Mouse (Mus musculus): Measurements from ENCODE around the gene Mkrn2. TPM values are rescaled to one million over a fixed set of nuclear protein-coding genes. Genes with fewer than 3 reads are reported as not detected.

Gene Mkrn2
- polyA plus RNA-seq, 1 experiment from 2014 or later, result 23.4 TPM

DNA sequence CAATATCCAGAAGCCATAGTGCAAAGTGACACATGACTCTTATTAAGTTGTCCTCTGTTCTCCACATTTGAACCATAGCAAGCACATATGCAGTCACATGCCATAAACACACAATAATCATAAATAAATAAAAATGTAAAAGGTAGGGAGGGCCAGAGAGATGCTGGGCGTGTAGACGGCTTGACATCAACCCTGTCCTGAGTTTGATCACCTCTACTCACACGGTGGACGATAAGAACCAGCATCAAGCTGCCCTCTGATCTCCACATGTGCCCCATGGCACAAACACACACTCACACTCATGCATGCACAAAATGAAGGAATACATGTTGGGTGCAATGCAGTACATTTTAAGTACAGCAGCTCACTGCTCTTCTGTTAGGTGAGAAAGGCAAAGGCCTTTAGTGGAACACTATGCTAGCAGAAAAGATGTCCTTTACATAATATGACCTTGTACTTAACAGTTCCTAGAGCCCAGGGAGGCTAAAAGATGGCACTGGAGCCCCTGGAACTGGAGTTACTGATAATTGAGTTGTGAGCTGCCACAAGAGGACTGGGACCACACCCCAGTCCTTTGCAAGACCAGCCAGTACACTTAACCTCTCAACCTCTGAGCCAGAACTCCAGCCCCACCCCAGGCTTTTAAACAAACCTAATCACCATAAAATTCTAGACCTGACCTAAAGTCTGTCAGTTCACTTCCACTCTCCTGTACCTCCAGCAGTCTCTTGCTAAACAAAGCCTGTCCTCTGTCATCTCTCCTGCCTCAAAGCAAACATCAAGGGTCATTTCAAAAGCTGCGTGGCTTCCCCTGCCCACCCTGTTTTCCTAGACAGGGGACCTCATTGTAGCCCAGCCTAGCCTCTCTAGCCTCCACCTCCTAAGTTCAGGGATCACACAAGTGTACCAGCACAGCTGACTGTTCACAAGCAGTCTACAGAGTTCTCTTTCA is 49.0 kb downstream of the Mkrn2 start:
- Histone ChIP-seq H3K9ac (ENCODE audit: low read length) (no peak overlapping the region), H3K4me3 (ENCODE audit: low read depth, low read length) (no peak overlapping the region), H3K27ac (ENCODE audit: low read depth, low read length) (no peak overlapping the region), H3K27me3 (ENCODE audit: control insufficient read depth, insufficient read depth, low read length) (no peaks in the 10 kb centered on the region), H3K9me3 (ENCODE audit: control insufficient read depth, low read length) (no peaks in the 10 kb centered on the region), H3K36me3 (ENCODE audit: control insufficient read depth, insufficient read depth, low read length) (no peaks in the 10 kb centered on the region), H3K4me2 (ENCODE audit: low read depth, low read length, severe bottlenecking) (no peak overlapping the region), H3K4me1 (replicated peaks; ENCODE audit: control insufficient read depth, insufficient read depth, low read length) (no peaks in the 10 kb centered on the region)
- DNase-seq (ENCODE audit: low spot score), result no peak
- no peak for ATAC-seq (replicated peaks; ENCODE audit: low FRiP score)
- WGBS, result 62% methylated on average over 5 of the region's 5 CpGs

DNA sequence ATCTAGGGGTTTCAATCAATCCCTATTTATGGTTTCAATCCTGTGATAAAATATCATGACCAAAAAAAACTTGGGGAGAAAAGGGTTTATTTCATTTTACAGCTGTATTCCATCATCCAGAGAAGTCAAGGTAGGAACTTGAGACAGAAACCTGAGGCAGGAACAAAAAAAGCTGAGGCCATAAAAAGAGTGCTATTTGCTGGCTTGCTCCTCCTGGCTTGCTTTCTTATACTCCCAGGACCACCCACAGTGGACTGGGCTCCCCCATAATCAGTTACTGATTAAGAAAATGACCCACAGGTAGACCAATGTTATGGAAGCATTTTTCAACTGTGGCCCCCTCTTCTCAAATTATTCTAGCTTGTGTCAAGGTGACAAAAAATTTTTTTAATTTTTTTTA is 50.0 kb downstream of the Mkrn2 start:
- no peak overlapping the region for H3K27ac ChIP-seq (ENCODE audit: low read depth, low read length)
- ATAC-seq (replicated peaks; ENCODE audit: low FRiP score) (no peak), DNase-seq (ENCODE audit: low spot score) (no peak)
- H3K4me2 ChIP-seq (ENCODE audit: low read depth, low read length, severe bottlenecking), result no peak overlapping the region
- H3K9me3 ChIP-seq (ENCODE audit: control insufficient read depth, low read length), result no peaks in the 10 kb centered on the region
- H3K4me3 ChIP-seq (ENCODE audit: low read depth, low read length), result no peak overlapping the region
- no peaks in the 10 kb centered on the region for H3K27me3 ChIP-seq (ENCODE audit: control insufficient read depth, insufficient read depth, low read length)
- H3K36me3 ChIP-seq (ENCODE audit: control insufficient read depth, insufficient read depth, low read length), result no peaks in the 10 kb centered on the region
- no peak overlapping the region for H3K9ac ChIP-seq (ENCODE audit: low read length)
- no peaks in the 10 kb centered on the region for H3K4me1 ChIP-seq (replicated peaks; ENCODE audit: control insufficient read depth, insufficient read depth, low read length)

DNA sequence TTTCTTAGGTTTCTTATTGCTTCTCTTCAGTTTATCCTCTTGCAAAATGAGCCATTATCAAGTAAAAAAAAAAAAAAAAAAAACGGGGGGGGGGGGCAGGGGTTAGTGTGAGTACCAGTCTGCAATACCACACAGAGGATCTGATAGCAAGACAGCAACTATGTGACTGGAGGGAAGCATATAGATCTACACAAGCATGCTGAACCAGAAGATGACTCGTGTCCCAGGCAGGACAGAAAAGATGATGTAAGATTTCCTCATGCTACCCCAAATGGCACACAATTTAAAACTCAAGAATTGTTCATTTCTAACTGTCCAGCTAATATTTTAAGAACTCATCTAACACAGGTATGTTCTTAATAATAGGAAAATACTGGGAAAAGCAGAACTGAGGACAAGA is 52.2 kb downstream of the Mkrn2 start:
- Histone ChIP-seq H3K36me3 (ENCODE audit: control insufficient read depth, insufficient read depth, low read length) (no peaks in the 10 kb centered on the region), H3K4me1 (replicated peaks; ENCODE audit: control insufficient read depth, insufficient read depth, low read length) (no peaks in the 10 kb centered on the region), H3K27me3 (ENCODE audit: control insufficient read depth, insufficient read depth, low read length) (no peaks in the 10 kb centered on the region), H3K9ac (ENCODE audit: low read length) (no peak overlapping the region), H3K27ac (ENCODE audit: low read depth, low read length) (no peak overlapping the region), H3K9me3 (ENCODE audit: control insufficient read depth, low read length) (no peaks in the 10 kb centered on the region), H3K4me3 (ENCODE audit: low read depth, low read length) (no peak overlapping the region), H3K4me2 (ENCODE audit: low read depth, low read length, severe bottlenecking) (no peak overlapping the region)
- DNase-seq (ENCODE audit: low spot score) (no peak), ATAC-seq (replicated peaks; ENCODE audit: low FRiP score) (no peak)
- WGBS, result 83% methylated on average over 1 of the region's 2 CpGs

DNA sequence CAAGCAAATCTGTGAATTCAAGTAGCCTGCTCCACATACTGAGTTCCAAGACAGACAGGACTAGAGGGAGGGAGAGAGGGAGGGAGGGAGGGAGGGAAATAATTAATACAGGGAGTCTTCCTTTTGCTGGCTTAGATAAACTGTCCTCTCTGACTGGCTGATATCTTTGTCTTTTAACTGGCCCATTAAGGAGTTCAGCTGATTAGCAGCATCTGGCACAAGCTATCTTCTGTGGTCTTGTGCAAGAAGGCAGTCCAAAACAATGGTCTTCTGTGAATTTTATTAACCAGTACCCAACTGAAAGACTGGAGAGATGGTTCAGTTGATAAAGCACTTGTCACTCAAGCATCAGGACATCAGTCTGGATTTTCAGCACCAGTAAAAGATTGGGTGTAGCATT is 57.1 kb downstream of the Mkrn2 start:
- DNase-seq (ENCODE audit: low spot score), result no peak
- Histone ChIP-seq H3K27me3 (ENCODE audit: control insufficient read depth, insufficient read depth, low read length) (no peaks in the 10 kb centered on the region), H3K4me1 (replicated peaks; ENCODE audit: control insufficient read depth, insufficient read depth, low read length) (no peaks in the 10 kb centered on the region; the same call in 1 of the 2 replicates), H3K4me3 (ENCODE audit: low read depth, low read length) (no peak overlapping the region), H3K4me2 (ENCODE audit: low read depth, low read length, severe bottlenecking) (no peak overlapping the region), H3K36me3 (ENCODE audit: control insufficient read depth, insufficient read depth, low read length) (no peaks in the 10 kb centered on the region; the same call in 1 of the 2 replicates), H3K27ac (ENCODE audit: low read depth, low read length) (no peak overlapping the region), H3K9ac (ENCODE audit: low read length) (no peak overlapping the region), H3K9me3 (ENCODE audit: control insufficient read depth, low read length) (no peaks in the 10 kb centered on the region)
- no peak for ATAC-seq (replicated peaks; ENCODE audit: low FRiP score)

DNA sequence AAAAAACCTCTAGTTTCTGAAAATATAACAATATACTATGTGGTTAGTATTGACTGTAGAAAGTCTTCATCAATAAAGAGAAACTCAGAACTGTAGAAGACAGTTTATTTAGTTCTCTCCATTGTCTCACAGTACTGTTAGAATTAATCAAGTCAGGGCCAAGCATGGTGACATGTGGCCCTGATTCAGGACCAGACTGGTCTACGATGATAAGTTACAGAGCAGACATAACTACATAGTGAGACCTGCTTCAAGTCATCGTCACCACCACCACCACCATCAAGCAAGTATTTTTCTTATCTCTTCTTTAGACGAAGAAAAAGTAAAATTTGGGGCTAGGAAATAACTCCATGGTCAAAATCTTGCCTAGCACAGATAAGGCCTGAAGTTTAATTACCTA is 62.6 kb downstream of the Mkrn2 start:
- no peaks in the 10 kb centered on the region for H3K27me3 ChIP-seq (ENCODE audit: control insufficient read depth, insufficient read depth, low read length)
- no peaks in the 10 kb centered on the region; the same call in 1 of the 2 replicates for H3K36me3 ChIP-seq (ENCODE audit: control insufficient read depth, insufficient read depth, low read length)
- no peak overlapping the region for H3K9ac ChIP-seq (ENCODE audit: low read length)
- 93% methylated on average over 3 of the region's 3 CpGs for WGBS
- no peak overlapping the region for H3K4me3 ChIP-seq (ENCODE audit: low read depth, low read length)
- no peaks in the 10 kb centered on the region; the same call in 1 of the 2 replicates for H3K4me1 ChIP-seq (replicated peaks; ENCODE audit: control insufficient read depth, insufficient read depth, low read length)
- no peaks in the 10 kb centered on the region for H3K9me3 ChIP-seq (ENCODE audit: control insufficient read depth, low read length)
- H3K27ac ChIP-seq (ENCODE audit: low read depth, low read length), result no peak overlapping the region
- DNase-seq (ENCODE audit: low spot score) (no peak), ATAC-seq (replicated peaks; ENCODE audit: low FRiP score) (no peak)
- no peak overlapping the region for H3K4me2 ChIP-seq (ENCODE audit: low read depth, low read length, severe bottlenecking)

DNA sequence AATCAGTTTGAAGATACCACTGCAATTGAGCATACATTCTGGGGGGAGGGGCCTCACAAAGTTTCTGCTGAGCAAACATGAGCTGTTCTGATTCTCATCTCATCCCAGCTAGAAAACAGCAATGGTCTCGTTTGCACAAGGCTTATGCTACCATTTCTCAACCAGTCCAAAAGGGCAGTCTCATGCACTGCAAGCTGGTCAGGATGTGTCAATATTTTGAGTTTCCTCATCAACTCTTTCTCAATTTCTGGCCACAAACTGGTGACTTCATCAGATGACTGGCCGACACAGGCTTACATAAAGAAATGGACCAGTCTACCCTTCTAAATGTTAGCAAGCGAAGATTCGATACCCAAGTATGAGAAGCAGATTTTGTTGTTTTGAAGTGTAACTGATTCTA is 64.9 kb downstream of the Mkrn2 start:
- 90% methylated on average over 4 of the region's 4 CpGs for WGBS
- Histone ChIP-seq H3K4me1 (replicated peaks; ENCODE audit: control insufficient read depth, insufficient read depth, low read length) (no peaks in the 10 kb centered on the region), H3K27me3 (ENCODE audit: control insufficient read depth, insufficient read depth, low read length) (no peaks in the 10 kb centered on the region), H3K4me2 (ENCODE audit: low read depth, low read length, severe bottlenecking) (no peak overlapping the region), H3K9ac (ENCODE audit: low read length) (no peak overlapping the region), H3K9me3 (ENCODE audit: control insufficient read depth, low read length) (no peaks in the 10 kb centered on the region), H3K4me3 (ENCODE audit: low read depth, low read length) (no peak overlapping the region), H3K36me3 (ENCODE audit: control insufficient read depth, insufficient read depth, low read length) (no peaks in the 10 kb centered on the region; the same call in 1 of the 2 replicates), H3K27ac (ENCODE audit: low read depth, low read length) (no peak overlapping the region)
- no peak for ATAC-seq (replicated peaks; ENCODE audit: low FRiP score)
- DNase-seq (ENCODE audit: low spot score), result no peak

Other genes starting within 250 kb of the Mkrn2 start
- gene Pparg, start 241.0 kb upstream of the Mkrn2 start, polyA plus RNA-seq (2014; fragmentation: Nextera tagmentation; extraction: Ambion mirVana), result 0.43 TPM in 1 of 2 replicates, not detected in the other
- gene Tsen2, start 57.2 kb upstream of the Mkrn2 start, polyA plus RNA-seq (2014; fragmentation: Nextera tagmentation; extraction: Ambion mirVana), result 33.8 and 34.6 TPM in 2 replicates
- gene Mkrn2os, start 9.3 kb upstream of the Mkrn2 start, polyA plus RNA-seq (2014; fragmentation: Nextera tagmentation; extraction: Ambion mirVana), result 0.29 TPM in 1 of 2 replicates, not detected in the other
- gene Raf1, start 74.7 kb downstream of the Mkrn2 start, polyA plus RNA-seq (2014; fragmentation: Nextera tagmentation; extraction: Ambion mirVana), result 153 and 175 TPM in 2 replicates
- 2.2 and 2.6 TPM in 2 replicates for gene Tmem40, start 160.5 kb downstream of the Mkrn2 start, polyA plus RNA-seq (2014; fragmentation: Nextera tagmentation; extraction: Ambion mirVana)
- 46.4 and 49.8 TPM in 2 replicates for gene Cand2, start 172.6 kb downstream of the Mkrn2 start, polyA plus RNA-seq (2014; fragmentation: Nextera tagmentation; extraction: Ambion mirVana)
- 1,664 and 1,794 TPM in 2 replicates for gene Rpl32, start 206.8 kb downstream of the Mkrn2 start, polyA plus RNA-seq (2014; fragmentation: Nextera tagmentation; extraction: Ambion mirVana)
- 1.5 and 2.1 TPM in 2 replicates for gene Efcab12, start 236.5 kb downstream of the Mkrn2 start, polyA plus RNA-seq (2014; fragmentation: Nextera tagmentation; extraction: Ambion mirVana)